Mouse (Mus musculus): ENCODE results near the gene Cacna1e.

Cacna1e gene

DNA sequence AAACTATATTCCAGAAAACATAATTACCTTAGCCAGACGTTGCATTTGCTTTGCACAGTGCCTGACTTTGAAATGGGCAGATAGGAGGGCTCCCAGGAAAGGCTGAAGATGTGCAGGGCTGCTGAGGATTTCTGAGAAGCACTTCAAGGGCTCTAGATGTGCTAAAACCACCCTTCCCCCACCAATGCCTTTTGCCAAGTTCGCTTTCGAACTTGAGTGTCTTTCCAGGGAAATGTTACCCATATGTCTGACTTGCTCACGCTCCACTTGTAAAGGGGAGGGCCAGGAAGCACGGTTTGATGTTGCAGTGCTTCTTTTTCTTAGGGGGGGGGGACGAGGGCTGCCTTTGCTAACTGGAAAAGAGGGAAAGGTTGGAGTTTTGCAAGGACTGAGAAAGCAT is 393.2 kb downstream of the Cacna1e start:
- DNase-seq, result no peak

- DNase-seq, result no peak
These were observed 407.6 kb downstream of the Cacna1e start for GRCm38 (mm10) chr1:154476671-154477070.

GRCm38 (mm10) chr1:154475706-154476105 is 408.6 kb downstream of the Cacna1e start:
- DNase-seq, result no peak

DNA sequence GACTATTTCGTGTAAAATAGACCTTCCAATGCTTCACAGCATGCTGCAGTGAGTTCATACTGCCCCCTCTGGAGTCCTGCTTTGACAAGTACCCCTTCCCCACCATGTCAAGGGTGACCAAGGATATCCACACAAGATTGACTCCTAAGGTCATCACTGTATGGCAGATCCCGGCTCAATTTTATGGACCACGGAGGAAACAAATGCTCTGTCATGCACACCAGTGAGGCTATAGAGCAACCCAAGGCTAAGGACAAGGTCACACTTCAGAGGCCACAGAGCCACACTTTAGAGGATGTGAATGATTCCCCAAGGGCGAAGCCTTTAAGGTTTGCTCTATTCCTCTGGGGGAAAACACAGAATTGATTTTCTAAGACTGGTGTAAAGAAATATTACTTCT is 410.1 kb downstream of the Cacna1e start:
- DNase-seq, result no peak

DNA sequence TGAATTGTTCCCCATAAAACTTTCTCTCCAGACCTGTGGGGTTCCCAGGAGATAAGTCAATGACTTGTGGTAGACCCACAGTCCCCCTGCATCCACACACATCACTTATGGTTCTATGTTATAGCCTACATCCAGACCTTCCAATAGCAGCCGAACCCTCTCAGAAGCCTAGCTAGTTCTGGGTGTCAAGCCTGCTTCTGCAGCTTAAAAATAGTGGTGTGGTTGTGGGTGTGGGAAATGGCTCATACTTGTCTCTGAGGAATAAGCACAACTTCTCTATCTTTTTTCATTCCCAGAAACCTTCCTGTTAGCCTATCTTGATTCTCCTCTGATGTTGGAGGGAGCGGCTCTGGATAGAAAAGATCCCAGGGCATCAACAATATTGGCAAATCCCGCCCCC is 417.0 kb downstream of the Cacna1e start:
- DNase-seq, result no peak

DNA sequence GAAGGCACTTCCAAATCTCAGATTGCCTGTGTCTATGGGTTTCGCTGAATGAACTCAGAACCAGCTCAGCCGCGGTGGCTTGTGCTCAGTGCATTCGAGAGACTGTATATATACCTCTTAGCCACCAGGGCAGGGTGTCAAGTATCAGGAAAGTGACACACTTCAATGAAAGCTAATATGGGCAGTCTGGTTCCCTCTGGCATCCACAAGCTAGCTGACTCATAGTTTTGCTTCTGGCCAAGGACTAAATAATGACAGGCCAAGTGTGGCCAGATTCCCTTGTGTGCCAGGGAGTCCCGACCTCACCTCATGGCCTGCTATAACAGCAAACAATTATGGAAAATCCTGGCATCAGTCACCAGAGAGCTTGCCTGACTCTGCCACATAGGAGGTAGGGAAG is 422.8 kb downstream of the Cacna1e start:
- DNase-seq, result no peak

GRCm38 (mm10) chr1:154460067-154460466 is 424.2 kb downstream of the Cacna1e start:
- no peak for DNase-seq

GRCm38 (mm10) chr1:154458601-154459000 is 425.7 kb downstream of the Cacna1e start:
- no peak for DNase-seq

DNA sequence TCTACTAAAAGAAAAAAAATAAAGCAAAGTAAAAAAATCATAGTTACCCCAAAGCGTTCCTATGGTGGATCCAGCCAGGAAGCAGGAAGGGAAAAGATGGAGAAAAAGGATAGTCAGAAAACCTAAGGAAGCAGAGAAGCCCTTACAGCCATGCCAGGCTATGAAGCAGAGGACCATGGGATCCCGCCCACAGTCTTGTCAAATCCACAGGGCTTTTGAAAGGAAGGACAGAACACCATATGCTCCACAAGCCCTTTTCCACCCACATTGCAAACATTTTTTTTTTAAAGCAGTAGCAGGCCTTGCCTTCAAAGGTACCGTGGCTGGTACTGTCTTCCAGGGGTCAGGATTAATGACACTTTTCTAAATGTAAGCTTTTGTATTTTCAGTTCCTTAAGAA is 433.5 kb downstream of the Cacna1e start:
- DNase-seq, result no peak

DNA sequence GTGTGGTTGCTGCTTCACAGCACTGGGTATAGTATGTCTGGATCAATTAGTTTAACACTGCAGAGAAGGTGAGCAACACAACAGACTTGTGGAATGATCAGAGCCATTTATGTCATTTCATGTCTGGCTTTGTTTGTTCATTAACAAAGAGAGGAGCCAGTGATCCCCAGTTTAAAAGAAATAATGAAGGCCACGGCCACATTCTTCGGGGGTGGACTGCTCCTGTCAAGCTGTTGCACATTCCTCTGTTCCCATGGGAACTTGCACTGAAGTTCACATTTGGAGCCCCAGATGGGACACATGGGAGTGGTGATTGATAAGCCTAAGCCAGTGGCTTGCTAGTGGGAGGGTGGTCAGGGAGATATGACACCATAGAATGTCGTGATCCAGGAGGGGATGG is 437.8 kb downstream of the Cacna1e start:
- DNase-seq, result no peak

- DNase-seq, result no peak
These were observed 450.8 kb downstream of the Cacna1e start for GRCm38 (mm10) chr1:154433520-154433919.

- no peak for DNase-seq
These were observed 451.2 kb downstream of the Cacna1e start for GRCm38 (mm10) chr1:154433112-154433511.

- no peak for DNase-seq
These were observed 456.0 kb downstream of the Cacna1e start for GRCm38 (mm10) chr1:154428276-154428675.

DNA sequence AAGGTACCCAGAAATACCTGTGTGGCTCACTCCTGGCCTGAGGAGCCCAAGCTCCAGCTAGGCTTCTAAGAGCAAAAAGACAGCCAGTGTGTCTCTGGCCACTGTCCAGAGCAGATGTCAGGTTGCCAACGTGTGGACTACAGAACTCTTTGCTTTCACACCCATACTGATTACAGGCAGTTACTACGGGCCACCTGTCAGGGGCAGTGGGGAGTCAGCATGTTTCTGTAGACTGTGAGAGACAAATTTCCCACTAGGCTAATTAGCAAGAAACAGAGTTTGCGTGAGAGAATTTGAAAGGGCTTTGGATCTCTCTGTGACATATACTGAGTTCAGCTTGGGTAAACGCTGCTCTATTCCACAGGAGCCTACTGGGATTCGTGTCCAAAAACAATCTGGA is 466.0 kb downstream of the Cacna1e start:
- DNase-seq, result no peak

- no peak for DNase-seq
These were observed 467.7 kb downstream of the Cacna1e start for GRCm38 (mm10) chr1:154416384-154417155.

DNA sequence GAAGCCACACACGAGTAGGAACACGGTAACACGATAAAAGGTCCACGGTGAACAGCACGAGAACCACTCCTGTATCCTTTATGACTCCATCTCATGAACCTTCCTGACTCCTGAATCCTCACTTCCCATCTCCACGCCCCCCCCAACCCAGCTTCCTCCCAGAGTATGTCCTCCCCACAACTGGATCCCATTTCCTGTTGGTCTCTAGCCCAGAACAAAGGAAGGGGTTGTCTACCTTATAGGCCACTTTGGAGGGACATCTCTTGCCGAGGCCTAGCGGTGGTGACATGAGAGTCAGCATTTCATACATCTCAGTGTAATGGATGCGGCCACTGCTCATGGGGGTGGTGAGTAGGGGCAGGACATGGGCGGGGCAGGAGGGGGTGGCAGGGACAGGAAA is 468.5 kb downstream of the Cacna1e start:
- DNase-seq, result no peak

DNA sequence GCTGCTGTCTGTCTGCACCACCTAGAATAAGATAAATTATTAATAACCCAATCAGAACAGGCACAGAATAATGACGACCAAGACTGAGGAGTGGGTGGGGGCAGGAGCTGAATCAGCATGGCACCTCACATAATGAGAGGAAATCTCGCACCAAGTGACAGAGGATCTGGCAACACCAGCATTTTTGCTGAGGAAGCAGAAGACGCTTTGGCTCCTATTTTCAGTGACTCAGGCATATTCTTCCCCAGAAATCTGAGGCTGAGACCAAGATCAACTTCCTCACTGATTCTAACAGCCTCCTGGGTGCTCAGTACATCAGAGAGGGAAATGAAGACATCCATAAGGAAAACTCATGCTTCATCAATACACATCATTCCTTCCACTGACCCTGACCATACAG is 471.2 kb downstream of the Cacna1e start:
- no peak for DNase-seq

DNA sequence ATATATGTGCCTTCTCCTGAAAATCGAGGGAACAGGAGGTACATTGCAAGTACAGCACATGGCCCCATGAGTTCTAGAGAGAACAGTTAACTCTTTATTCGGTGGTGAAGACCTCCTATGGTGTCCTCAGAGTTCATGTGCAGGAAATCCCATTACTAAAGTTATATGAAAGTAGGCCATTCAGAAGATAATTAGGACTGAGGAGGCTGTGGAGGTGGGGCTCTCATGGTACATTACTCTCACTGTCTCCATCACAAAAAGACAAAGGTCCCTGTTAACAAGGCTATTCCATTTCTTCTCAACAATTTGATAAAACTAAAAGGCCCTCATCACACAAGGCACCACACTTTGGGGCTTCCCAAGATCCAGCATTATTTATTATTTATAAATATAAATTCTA is 475.2 kb downstream of the Cacna1e start:
- DNase-seq, result no peak

DNA sequence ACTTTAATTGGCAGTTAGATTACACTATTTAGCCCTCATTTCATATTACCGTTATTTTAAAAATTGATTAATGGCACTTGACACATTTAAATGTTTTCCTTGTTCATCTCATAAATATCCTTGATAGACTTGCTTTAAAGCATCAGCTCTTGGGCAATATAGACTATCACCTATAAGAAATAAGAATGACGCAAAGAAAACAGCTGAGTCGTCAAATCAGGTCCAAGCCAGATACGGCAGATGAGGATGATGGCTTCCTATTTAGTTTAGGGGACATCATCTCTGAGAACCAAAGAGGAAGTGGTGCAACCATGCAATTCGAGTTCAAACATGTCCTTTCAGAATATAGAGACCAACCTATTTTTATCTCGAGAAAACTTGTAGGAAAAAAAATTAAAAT is 492.3 kb downstream of the Cacna1e start:
- no peak for DNase-seq

Data from kidney, adult 18-20 months (tissue).